Mouse (Mus musculus): Measurements from ENCODE around the gene Actr2. TPM values are rescaled to one million over a fixed set of nuclear protein-coding genes. Genes with fewer than 3 reads are reported as not detected.
"Not testable (repeated sequence)": the region's sequence is repeated elsewhere in the genome, so short reads cannot be mapped to it uniquely, and the experiment has no call there.

Gene Actr2
- polyA plus RNA-seq, 1 experiment from 2014 or later, result 67.3 TPM

GRCm38 (mm10) chr11:20066106-20066505, 46.6 kb downstream of the Actr2 start:
- Histone ChIP-seq H3K27me3 (replicated peaks; ENCODE audit: control insufficient read depth, insufficient read depth, low read length) (no peaks in the 10 kb centered on the region), H3K36me3 (ENCODE audit: control insufficient read depth, insufficient read depth, low read length) (peaks cover 60% of the 10 kb centered on the region), H3K4me3 (ENCODE audit: low read depth, low read length) (no peak overlapping the region), H3K9ac (ENCODE audit: low read depth, low read length) (no peak overlapping the region), H3K27ac (replicated peaks; ENCODE audit: low read depth, low read length) (no peak overlapping the region), H3K4me1 (ENCODE audit: control insufficient read depth, insufficient read depth, low read length) (no peaks in the 10 kb centered on the region), H3K4me2 (ENCODE audit: low read depth, low read length) (no peak overlapping the region), H3K9me3 (ENCODE audit: control insufficient read depth, low read length) (no peaks in the 10 kb centered on the region)
- ATAC-seq (ENCODE audit: low read depth), result no peak
- no peak for DNase-seq (ENCODE audit: low spot score)
- WGBS, result 100% methylated on average over 1 of the region's 1 CpGs

- H3K4me3 ChIP-seq (ENCODE audit: low read depth, low read length), result no peak overlapping the region
- 94% methylated on average over 2 of the region's 2 CpGs for WGBS
- H3K4me1 ChIP-seq (ENCODE audit: control insufficient read depth, insufficient read depth, low read length), result no peaks in the 10 kb centered on the region
- H3K4me2 ChIP-seq (ENCODE audit: low read depth, low read length), result no peak overlapping the region
- no peaks in the 10 kb centered on the region for H3K9me3 ChIP-seq (ENCODE audit: control insufficient read depth, low read length)
- no peaks in the 10 kb centered on the region for H3K27me3 ChIP-seq (replicated peaks; ENCODE audit: control insufficient read depth, insufficient read depth, low read length)
- ATAC-seq (ENCODE audit: low read depth), result no peak
- H3K27ac ChIP-seq (replicated peaks; ENCODE audit: low read depth, low read length), result no peak overlapping the region
- no peak for DNase-seq (ENCODE audit: low spot score)
- no peak overlapping the region for H3K9ac ChIP-seq (ENCODE audit: low read depth, low read length)
- peaks cover 59% of the 10 kb centered on the region for H3K36me3 ChIP-seq (ENCODE audit: control insufficient read depth, insufficient read depth, low read length)
Observed at GRCm38 (mm10) chr11:20064926-20065325, 47.8 kb downstream of the Actr2 start.

GRCm38 (mm10) chr11:20064086-20064485, 48.6 kb downstream of the Actr2 start:
- H3K9ac ChIP-seq (ENCODE audit: low read depth, low read length); ATAC-seq (ENCODE audit: low read depth); H3K9me3 ChIP-seq (ENCODE audit: control insufficient read depth, low read length); H3K27ac ChIP-seq (replicated peaks; ENCODE audit: low read depth, low read length); H3K27me3 ChIP-seq (replicated peaks; ENCODE audit: control insufficient read depth, insufficient read depth, low read length); DNase-seq (ENCODE audit: low spot score); H3K4me2 ChIP-seq (ENCODE audit: low read depth, low read length); H3K4me1 ChIP-seq (ENCODE audit: control insufficient read depth, insufficient read depth, low read length); H3K4me3 ChIP-seq (ENCODE audit: low read depth, low read length): not testable (repeated sequence)
- peaks cover 58% of the 10 kb centered on the region for H3K36me3 ChIP-seq (ENCODE audit: control insufficient read depth, insufficient read depth, low read length)
- WGBS, result 69% methylated on average over 2 of the region's 2 CpGs

- DNase-seq (ENCODE audit: low spot score); H3K27me3 ChIP-seq (replicated peaks; ENCODE audit: control insufficient read depth, insufficient read depth, low read length); H3K4me2 ChIP-seq (ENCODE audit: low read depth, low read length); H3K27ac ChIP-seq (replicated peaks; ENCODE audit: low read depth, low read length); H3K4me1 ChIP-seq (ENCODE audit: control insufficient read depth, insufficient read depth, low read length); H3K9me3 ChIP-seq (ENCODE audit: control insufficient read depth, low read length); H3K4me3 ChIP-seq (ENCODE audit: low read depth, low read length); ATAC-seq (ENCODE audit: low read depth); H3K9ac ChIP-seq (ENCODE audit: low read depth, low read length): not testable (repeated sequence)
- H3K36me3 ChIP-seq (ENCODE audit: control insufficient read depth, insufficient read depth, low read length), result peaks cover 54% of the 10 kb centered on the region
- WGBS, result 91% methylated on average over 9 of the region's 9 CpGs
Observed at GRCm38 (mm10) chr11:20062801-20063200, 49.9 kb downstream of the Actr2 start.

GRCm38 (mm10) chr11:20059736-20060135, 53.0 kb downstream of the Actr2 start:
- Histone ChIP-seq H3K4me3 (ENCODE audit: low read depth, low read length) (no peak overlapping the region), H3K27ac (replicated peaks; ENCODE audit: low read depth, low read length) (no peak overlapping the region), H3K9ac (ENCODE audit: low read depth, low read length) (no peak overlapping the region), H3K4me1 (ENCODE audit: control insufficient read depth, insufficient read depth, low read length) (no peaks in the 10 kb centered on the region), H3K4me2 (ENCODE audit: low read depth, low read length) (no peak overlapping the region), H3K36me3 (ENCODE audit: control insufficient read depth, insufficient read depth, low read length) (peaks cover 59% of the 10 kb centered on the region), H3K9me3 (ENCODE audit: control insufficient read depth, low read length) (no peaks in the 10 kb centered on the region), H3K27me3 (replicated peaks; ENCODE audit: control insufficient read depth, insufficient read depth, low read length) (no peaks in the 10 kb centered on the region)
- no peak for ATAC-seq (ENCODE audit: low read depth)
- DNase-seq (ENCODE audit: low spot score), result no peak
- 83% methylated on average over 3 of the region's 3 CpGs for WGBS

- DNase-seq (ENCODE audit: low spot score) (no peak), ATAC-seq (ENCODE audit: low read depth) (0 out of 2 replicates have a peak, but pooled peaks have one; percentile 39)
- no peak overlapping the region for H3K27ac ChIP-seq (replicated peaks; ENCODE audit: low read depth, low read length)
- H3K4me3 ChIP-seq (ENCODE audit: low read depth, low read length), result no peak overlapping the region
- WGBS, result 74% methylated on average over 2 of the region's 2 CpGs
- H3K4me2 ChIP-seq (ENCODE audit: low read depth, low read length), result no peak overlapping the region
- no peak overlapping the region for H3K9ac ChIP-seq (ENCODE audit: low read depth, low read length)
- H3K36me3 ChIP-seq (ENCODE audit: control insufficient read depth, insufficient read depth, low read length), result peaks cover 45% of the 10 kb centered on the region
- no peaks in the 10 kb centered on the region for H3K4me1 ChIP-seq (ENCODE audit: control insufficient read depth, insufficient read depth, low read length)
- no peaks in the 10 kb centered on the region for H3K27me3 ChIP-seq (replicated peaks; ENCODE audit: control insufficient read depth, insufficient read depth, low read length)
- no peaks in the 10 kb centered on the region for H3K9me3 ChIP-seq (ENCODE audit: control insufficient read depth, low read length)
Observed at GRCm38 (mm10) chr11:20057429-20057828, 55.3 kb downstream of the Actr2 start.

- H3K27ac ChIP-seq (replicated peaks; ENCODE audit: low read depth, low read length), result no peak overlapping the region
- no peak for DNase-seq (ENCODE audit: low spot score)
- 72% methylated on average over 1 of the region's 1 CpGs for WGBS
Observed at GRCm38 (mm10) chr11:20056168-20056567, 56.5 kb downstream of the Actr2 start.

GRCm38 (mm10) chr11:20054617-20055016, 58.1 kb downstream of the Actr2 start:
- no peak overlapping the region for H3K9ac ChIP-seq (ENCODE audit: low read depth, low read length)
- no peaks in the 10 kb centered on the region for H3K4me1 ChIP-seq (ENCODE audit: control insufficient read depth, insufficient read depth, low read length)
- H3K36me3 ChIP-seq (ENCODE audit: control insufficient read depth, insufficient read depth, low read length), result peaks cover 32% of the 10 kb centered on the region
- H3K4me2 ChIP-seq (ENCODE audit: low read depth, low read length), result no peak overlapping the region
- no peak overlapping the region for H3K4me3 ChIP-seq (ENCODE audit: low read depth, low read length)
- H3K27me3 ChIP-seq (replicated peaks; ENCODE audit: control insufficient read depth, insufficient read depth, low read length), result no peaks in the 10 kb centered on the region
- H3K27ac ChIP-seq (replicated peaks; ENCODE audit: low read depth, low read length), result no peak overlapping the region
- 26% methylated on average over 5 of the region's 5 CpGs for WGBS
- H3K9me3 ChIP-seq (ENCODE audit: control insufficient read depth, low read length), result 0 out of 2 replicates have a peak, but pooled peaks cover under 1% of the 10 kb centered on the region
- no peak for DNase-seq (ENCODE audit: low spot score)
- ATAC-seq (ENCODE audit: low read depth), result no peak

More at GRCm38 (mm10) chr11:20056168-20056567, 56.5 kb downstream of the Actr2 start:
- Histone ChIP-seq H3K4me1 (ENCODE audit: control insufficient read depth, insufficient read depth, low read length) (no peaks in the 10 kb centered on the region), H3K9ac (ENCODE audit: low read depth, low read length) (no peak overlapping the region), H3K4me3 (ENCODE audit: low read depth, low read length) (no peak overlapping the region), H3K27me3 (replicated peaks; ENCODE audit: control insufficient read depth, insufficient read depth, low read length) (no peaks in the 10 kb centered on the region), H3K4me2 (ENCODE audit: low read depth, low read length) (no peak overlapping the region), H3K9me3 (ENCODE audit: control insufficient read depth, low read length) (no peaks in the 10 kb centered on the region), H3K36me3 (ENCODE audit: control insufficient read depth, insufficient read depth, low read length) (peaks cover 43% of the 10 kb centered on the region)
- ATAC-seq (ENCODE audit: low read depth), result no peak

GRCm38 (mm10) chr11:20053951-20054350, 58.8 kb downstream of the Actr2 start:
- H3K27me3 ChIP-seq (replicated peaks; ENCODE audit: control insufficient read depth, insufficient read depth, low read length), result no peaks in the 10 kb centered on the region
- H3K9me3 ChIP-seq (ENCODE audit: control insufficient read depth, low read length), result 0 out of 2 replicates have a peak, but pooled peaks cover 3% of the 10 kb centered on the region
- no peak overlapping the region for H3K4me3 ChIP-seq (ENCODE audit: low read depth, low read length)
- no peak overlapping the region for H3K9ac ChIP-seq (ENCODE audit: low read depth, low read length)
- no peak overlapping the region for H3K27ac ChIP-seq (replicated peaks; ENCODE audit: low read depth, low read length)
- no peak for DNase-seq (ENCODE audit: low spot score)
- 61% methylated on average over 3 of the region's 3 CpGs for WGBS
- H3K4me1 ChIP-seq (ENCODE audit: control insufficient read depth, insufficient read depth, low read length), result no peaks in the 10 kb centered on the region
- H3K4me2 ChIP-seq (ENCODE audit: low read depth, low read length), result no peak overlapping the region
- no peak for ATAC-seq (ENCODE audit: low read depth)
- H3K36me3 ChIP-seq (ENCODE audit: control insufficient read depth, insufficient read depth, low read length), result peaks cover 25% of the 10 kb centered on the region
